Mouse (Mus musculus): ENCODE measurements around the gene Prickle2. TPM values are rescaled to one million over a fixed set of nuclear protein-coding genes. Genes with fewer than 3 reads are reported as not detected.

Gene Prickle2
- total RNA-seq, 1 experiment from 2014 or later = 9.5 TPM

- DNase-seq = peak; percentile 7
Observed at GRCm38 (mm10) chr6:92584026-92584425, 121.9 kb downstream of the Prickle2 start.

GRCm38 (mm10) chr6:92575227-92575626, 130.7 kb downstream of the Prickle2 start:
- DNase-seq = peak; percentile 15

DNA sequence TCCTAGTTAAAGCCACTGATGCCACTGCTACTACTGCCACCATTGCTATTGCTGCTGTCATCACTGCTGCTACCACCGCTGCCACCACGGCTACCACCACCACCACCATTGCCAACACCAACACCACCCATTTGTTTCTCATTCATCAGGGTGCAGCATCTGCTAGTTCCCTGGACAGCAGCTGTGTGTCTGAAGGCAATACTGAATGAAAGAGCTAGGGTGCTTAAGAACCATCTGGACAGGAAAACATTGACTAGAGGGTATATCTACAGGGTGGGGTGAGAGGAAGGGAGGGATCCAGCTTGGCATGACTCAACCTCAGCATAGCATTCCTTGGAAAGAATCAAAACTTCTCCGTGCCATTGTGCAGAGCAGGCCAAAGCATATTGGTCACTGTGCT, 133.8 kb downstream of the Prickle2 start:
- no peak for DNase-seq

DNA sequence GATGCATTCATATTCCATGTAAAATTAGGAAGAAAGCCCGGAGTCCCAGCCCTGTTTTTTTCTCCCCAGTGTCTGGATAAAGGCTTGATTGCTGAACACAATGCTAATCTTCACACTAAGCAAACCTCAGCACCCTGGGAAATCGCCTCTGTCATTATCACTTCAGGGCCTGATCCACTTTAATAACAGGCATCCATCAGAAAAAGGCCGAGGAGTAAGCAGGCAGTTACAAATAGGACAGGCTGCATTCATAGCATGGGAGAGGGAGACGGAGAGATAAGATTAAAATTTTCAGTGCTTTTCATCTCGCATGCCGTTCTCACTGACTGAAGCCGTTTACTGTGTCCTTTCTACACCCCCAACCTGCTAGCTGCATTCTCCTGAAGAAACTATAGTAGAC, 135.9 kb downstream of the Prickle2 start:
- DNase-seq = no peak

DNA sequence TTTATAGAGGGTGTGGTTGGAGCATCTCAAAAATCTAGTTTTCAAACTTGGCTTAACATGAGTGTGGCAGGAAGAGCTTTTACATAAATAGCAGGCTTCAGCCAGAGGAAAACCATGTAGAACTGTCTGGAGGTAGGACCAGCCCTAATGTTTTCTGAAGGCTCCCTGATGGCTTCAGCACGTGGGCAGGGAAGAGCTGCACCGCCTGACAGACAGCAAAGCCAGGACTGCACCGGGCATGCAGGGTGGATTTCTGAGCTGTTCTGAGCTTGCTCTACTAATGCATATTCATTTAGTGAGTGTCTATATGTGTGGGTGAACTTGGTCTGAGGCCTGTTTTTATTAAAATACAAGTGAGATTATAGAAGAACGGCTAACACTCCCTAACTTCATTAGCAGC, 136.7 kb downstream of the Prickle2 start:
- DNase-seq = no peak

GRCm38 (mm10) chr6:92559261-92559660, 146.7 kb downstream of the Prickle2 start:
- DNase-seq = no peak

- peak; percentile 26 for DNase-seq
Observed at GRCm38 (mm10) chr6:92555675-92556074, 150.3 kb downstream of the Prickle2 start.

DNA sequence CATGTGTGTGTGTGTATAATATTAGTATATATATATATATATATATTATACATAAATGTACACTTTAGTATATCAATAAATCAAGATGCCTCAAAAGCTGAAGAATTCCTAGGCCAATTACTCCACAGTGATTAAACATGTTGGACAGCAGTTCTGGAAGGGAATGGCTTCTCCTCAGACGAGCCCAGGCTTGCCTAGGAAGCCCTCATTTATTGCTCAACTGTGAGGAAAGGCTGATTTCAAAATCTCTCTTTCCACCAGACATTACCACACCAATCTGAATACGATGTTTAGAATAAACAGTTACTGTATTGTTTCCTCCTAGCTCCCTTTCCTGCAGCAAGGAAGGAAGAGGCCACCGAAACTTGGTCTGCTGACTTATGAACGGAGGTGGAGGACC, 152.9 kb downstream of the Prickle2 start:
- no peak for DNase-seq

DNA sequence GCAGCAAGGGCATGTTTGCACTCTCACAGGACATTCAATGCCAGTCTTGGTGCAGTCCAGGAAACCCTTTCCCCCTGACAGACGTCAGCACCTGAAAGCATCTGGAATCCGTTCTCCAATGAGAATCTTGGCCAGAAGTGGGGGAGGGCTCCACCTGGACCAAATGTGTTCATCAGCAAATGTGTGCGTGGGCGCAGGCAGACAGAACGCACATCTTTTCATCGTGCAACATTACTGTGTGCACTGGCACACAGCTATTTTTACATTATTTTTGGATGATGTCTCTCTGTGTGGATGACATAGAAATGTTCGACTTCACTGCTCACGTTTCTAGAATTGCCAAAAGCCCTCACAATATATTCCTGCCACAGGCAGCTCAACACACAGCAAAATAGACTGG, 156.7 kb downstream of the Prickle2 start:
- DNase-seq = no peak

DNA sequence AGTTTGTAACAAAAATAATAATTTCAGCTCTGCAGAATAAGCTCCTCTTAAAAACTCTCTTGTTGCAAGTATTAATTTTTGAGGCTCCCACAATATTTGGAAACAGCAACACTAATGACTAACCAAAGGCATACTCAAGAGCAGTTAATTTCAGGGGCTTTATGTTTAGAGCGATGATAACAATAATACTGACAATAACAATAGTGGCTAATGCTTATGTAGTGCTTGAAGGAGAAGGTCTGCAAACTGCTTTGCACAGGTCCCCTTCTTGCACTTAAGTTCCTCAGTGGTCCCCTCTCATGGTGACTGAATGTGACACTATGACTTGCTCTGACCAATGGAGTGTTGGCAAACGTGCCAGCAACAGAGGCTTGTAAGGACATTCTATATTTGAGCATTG, 160.8 kb downstream of the Prickle2 start:
- DNase-seq = no peak

DNA sequence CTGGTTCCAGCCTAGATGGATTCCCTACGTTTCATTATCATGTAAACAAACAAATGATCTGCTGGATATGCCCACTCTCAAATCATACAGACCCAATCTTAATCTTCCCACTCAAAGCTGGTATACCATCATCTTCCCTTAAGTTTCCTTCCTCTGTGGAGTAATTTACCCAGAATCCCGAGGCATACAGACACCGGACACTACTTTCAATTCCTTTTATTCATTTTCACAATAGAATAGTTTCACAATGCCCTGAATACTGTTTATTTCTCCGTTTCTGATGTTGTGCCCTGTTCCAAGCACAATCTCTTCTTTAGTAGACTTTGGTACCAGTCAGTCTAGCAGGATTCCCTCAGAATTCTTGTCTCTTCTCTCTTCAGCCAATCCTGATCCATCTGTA, 162.1 kb downstream of the Prickle2 start:
- no peak for DNase-seq

GRCm38 (mm10) chr6:92542402-92543101, 163.4 kb downstream of the Prickle2 start:
- DNase-seq = no peak

- DNase-seq = peak; percentile 57
Observed at GRCm38 (mm10) chr6:92534226-92535031, 171.5 kb downstream of the Prickle2 start.

DNA sequence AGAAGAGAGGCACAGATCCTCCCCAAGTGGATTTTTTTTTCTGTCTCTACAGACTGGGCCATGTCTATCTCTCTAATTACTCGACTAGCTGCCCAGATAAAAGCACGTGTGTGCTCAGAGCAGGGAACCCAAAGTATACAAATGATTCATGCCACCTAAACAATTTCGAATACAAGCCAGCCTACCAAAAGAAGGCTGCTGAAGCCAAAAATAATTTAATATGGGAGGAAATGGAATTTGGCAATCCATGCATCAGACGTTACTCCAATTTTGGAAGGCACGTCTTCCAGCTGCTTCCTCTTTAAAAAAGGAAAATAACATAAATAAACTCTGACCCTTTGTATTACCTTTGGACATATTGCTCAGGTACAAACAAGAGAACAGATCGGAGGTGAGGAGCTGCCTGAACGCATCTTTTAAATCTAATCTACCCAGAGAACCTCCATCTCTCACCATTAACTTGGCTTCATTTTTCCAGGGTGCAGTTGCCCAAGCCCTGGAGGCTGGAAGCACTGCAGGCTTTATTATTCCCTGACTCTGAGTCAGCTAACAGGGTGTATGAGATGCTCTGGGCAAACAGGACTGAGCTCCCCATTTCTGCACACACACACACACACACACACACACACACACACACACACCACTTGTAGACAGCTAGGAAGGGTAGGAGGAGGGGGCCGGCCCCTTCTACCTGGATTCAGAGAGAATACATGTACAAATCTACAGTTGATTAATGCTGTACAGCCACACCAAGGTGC, 172.5 kb downstream of the Prickle2 start:
- no peak for DNase-seq

- DNase-seq = no peak
Observed at GRCm38 (mm10) chr6:92532896-92533295, 173.1 kb downstream of the Prickle2 start.

- DNase-seq = no peak
Observed at GRCm38 (mm10) chr6:92532331-92532730, 173.6 kb downstream of the Prickle2 start.

DNA sequence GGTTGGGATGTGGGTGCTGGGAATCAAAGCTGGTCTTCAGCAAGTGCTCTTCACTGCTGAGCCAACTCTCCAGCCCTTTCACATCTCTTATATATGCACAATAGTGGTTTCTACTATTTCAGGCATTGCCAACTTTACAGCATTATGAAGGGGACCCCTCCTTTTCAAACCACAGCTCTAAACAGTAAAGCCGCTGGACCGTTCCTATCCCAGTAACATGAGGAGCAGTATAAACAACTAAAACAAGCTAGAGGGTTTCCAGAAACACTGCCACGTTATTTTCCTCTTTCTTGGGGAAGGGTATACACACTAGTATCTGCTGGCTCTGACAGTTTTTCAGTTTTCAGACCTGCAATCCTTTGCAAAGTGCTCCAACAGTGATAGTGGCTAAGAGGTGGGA, 179.7 kb downstream of the Prickle2 start:
- DNase-seq = no peak

- DNase-seq = no peak
Observed at GRCm38 (mm10) chr6:92525646-92526045, 180.3 kb downstream of the Prickle2 start.

DNA sequence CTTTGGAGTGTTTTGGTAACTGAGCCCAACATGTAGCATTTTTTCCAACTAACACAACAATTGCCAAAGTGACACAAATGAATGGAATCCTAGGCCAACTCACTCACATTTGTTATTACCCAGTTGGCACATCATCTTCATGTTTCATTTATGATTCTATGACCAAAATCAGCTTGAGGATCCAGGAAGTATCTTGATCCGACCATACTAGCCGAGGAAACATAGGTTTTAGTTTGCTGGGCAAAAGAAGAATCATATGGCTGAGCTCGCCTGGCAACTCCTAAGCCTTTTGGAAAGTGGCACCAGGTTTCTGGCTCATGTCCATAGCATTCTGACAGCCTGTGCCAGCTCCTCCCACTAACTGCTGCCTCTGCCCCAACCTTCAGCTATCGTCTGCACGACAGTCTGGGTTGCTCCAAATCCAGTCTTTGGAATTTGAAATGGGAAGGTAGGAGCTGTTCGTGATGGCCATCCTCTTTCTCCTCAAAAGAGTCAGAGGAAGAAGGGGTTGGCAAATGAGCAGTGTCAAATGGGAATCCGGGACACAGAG, 184.4 kb downstream of the Prickle2 start:
- DNase-seq = peak; percentile 59

DNA sequence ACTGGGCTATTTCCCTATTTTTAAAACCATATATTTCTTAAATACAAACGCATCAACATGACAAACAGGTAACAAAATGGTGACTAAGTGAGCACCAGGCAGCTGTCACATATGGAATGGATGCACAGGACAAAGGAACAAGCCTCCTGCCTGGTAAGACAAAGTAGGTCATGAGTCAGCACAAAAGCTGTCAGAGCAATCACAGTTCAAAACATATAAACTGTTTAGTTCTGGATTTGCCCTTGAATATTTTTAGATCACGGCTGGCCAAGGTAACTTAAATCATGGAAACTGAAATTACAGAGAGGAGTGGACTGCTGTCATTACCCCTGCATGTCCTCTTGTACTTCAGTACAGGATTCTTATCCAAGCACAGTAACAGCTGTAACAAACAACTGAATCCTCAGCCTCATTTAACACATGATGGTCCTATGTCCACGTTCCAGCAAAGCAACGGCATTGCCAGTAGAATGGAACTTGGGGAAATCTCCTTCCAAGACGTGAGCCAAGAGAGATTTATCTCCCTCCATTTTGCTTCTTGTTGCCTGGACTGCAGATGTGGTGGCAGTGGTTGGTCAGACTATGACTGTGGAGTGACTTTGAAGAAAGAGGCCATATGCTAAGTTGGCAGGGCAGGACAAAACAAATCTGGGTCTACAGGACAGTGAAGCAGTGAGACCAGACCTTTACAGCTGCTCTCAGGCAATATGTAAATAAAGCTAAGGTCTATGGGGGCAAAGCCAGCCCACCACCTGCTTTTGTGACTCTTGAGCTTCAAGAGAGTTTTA, 185.7 kb downstream of the Prickle2 start:
- no peak for DNase-seq

- DNase-seq = no peak
Observed at GRCm38 (mm10) chr6:92518438-92518968, 187.5 kb downstream of the Prickle2 start.

- DNase-seq = no peak
Observed at GRCm38 (mm10) chr6:92517002-92517401, 189.0 kb downstream of the Prickle2 start.

Measured in adrenal gland, postnatal 25 days (tissue).